Mouse (Mus musculus) CH12.LX (cell line): ENCODE measurements at regions not wholly inside any gene's neighbourhood (a gene's known extent, or its start where the extent isn't known, plus 50 kb on each side); places are given as distances from the start of the nearest gene placed in this dataset.

Experiments
- DNase-seq: peaks from one replicate; pipeline ENCODE4 v3.0.0-alpha.2; 2013; ENCODE audit errors: extremely low read depth
- H3K27ac ChIP-seq: 2 replicates; pipeline ENCODE4 v1.5.1; 2012; ENCODE audit warnings: low read depth, mild to moderate bottlenecking, control low read depth, moderate library complexity; ENCODE audit not compliant: insufficient read depth
- H3K27me3 ChIP-seq: replicated peaks from 2 replicates; pipeline ENCODE3; 2012; ENCODE audit warnings: inconsistent platforms
- H3K36me3 ChIP-seq, 2 experiments: replicated peaks in 1 of 2; 2 replicates each; pipeline versions ENCODE3 to v1.6.1; 2012; ENCODE audit warnings: inconsistent platforms in 1 of 2, low read length in 1 of 2, mild to moderate bottlenecking in 1 of 2, mixed read lengths in 1 of 2, moderate library complexity in 1 of 2; ENCODE audit not compliant: control insufficient read depth in 1 of 2, insufficient read depth in 1 of 2
- H3K4me1 ChIP-seq, 2 experiments: 2 replicates each; pipeline ENCODE4 v1.6.1; 2012; ENCODE audit warnings: inconsistent platforms in 1 of 2, moderate library complexity in 1 of 2; ENCODE audit not compliant: insufficient read depth in 2 of 2, control insufficient read depth in 1 of 2
- H3K4me2 ChIP-seq: 2 replicates; pipeline ENCODE4 v1.6.1; 2012; ENCODE audit warnings: low read depth, mild to moderate bottlenecking, control low read depth; ENCODE audit not compliant: poor library complexity, insufficient read depth, severe bottlenecking
- H3K4me3 ChIP-seq, 3 experiments: fragments of 150-350 bp in 1 of 3; sonication (generic) in 1 of 3; replicated peaks in 1 of 3; 2 replicates each; pipeline versions ENCODE3 to v1.5.1; 2011 to 2012; ENCODE audit warnings: low read depth in 2 of 3, low read length in 2 of 3, mild to moderate bottlenecking in 2 of 3, moderate library complexity in 2 of 3, control low read depth in 1 of 3, improper control_type of control experiment in 1 of 3, inconsistent platforms in 1 of 3, mixed read lengths in 1 of 3; ENCODE audit not compliant: poor library complexity in 1 of 3
- H3K79me2 ChIP-seq: replicated peaks from 2 replicates; pipeline ENCODE4 v1.6.1; 2012; ENCODE audit warnings: mild to moderate bottlenecking, moderate library complexity; ENCODE audit not compliant: control insufficient read depth, poor library complexity, insufficient read depth, severe bottlenecking; ENCODE audit errors: extremely low read depth
- H3K9ac ChIP-seq: 2 replicates; pipeline ENCODE4 v1.6.1; 2012; ENCODE audit warnings: low read depth, mild to moderate bottlenecking, control low read depth, moderate library complexity; ENCODE audit not compliant: insufficient read depth
- H3K9me3 ChIP-seq: replicated peaks from 2 replicates; pipeline ENCODE3; 2012; ENCODE audit warnings: low read length, inconsistent platforms, mixed read lengths
- BHLHE40 ChIP-seq: IDR thresholded peaks from 2 replicates; pipeline ENCODE4 v1.6.1; 2011; ENCODE audit warnings: mild to moderate bottlenecking, low read depth, low read length, improper control_type of control experiment
- CHD2 ChIP-seq: IDR thresholded peaks from 2 replicates; pipeline ENCODE4 v1.6.1; 2011; ENCODE audit warnings: low read length, improper control_type of control experiment
- CTCF ChIP-seq, 2 experiments: IDR thresholded peaks in 1 of 2; conservative IDR thresholded peaks in 1 of 2; 2 replicates each; pipeline ENCODE4 v1.5.1; 2011 to 2012; ENCODE audit warnings: low read depth in 2 of 2, low read length in 2 of 2, improper control_type of control experiment in 1 of 2, inconsistent platforms in 1 of 2, mild to moderate bottlenecking in 1 of 2, moderate library complexity in 1 of 2
- EP300 ChIP-seq: IDR thresholded peaks from 2 replicates; pipeline ENCODE4 v1.6.1; 2011; ENCODE audit warnings: low read length, improper control_type of control experiment
- ETS1 ChIP-seq: conservative IDR thresholded peaks from 2 replicates; pipeline ENCODE4 v1.6.1; 2012; ENCODE audit warnings: low read depth, mild to moderate bottlenecking, inconsistent platforms, low read length, improper control_type of control experiment, moderate library complexity
- IRF4 ChIP-seq: IDR thresholded peaks from 2 replicates; pipeline ENCODE4 v1.6.1; 2014; ENCODE audit warnings: low read depth, mild to moderate bottlenecking, inconsistent platforms, low read length, improper control_type of control experiment
- JUND ChIP-seq: conservative IDR thresholded peaks from 2 replicates; pipeline ENCODE4 v1.6.1; 2011; ENCODE audit warnings: low read depth, low read length, improper control_type of control experiment
- MAFK ChIP-seq: IDR thresholded peaks from 2 replicates; pipeline ENCODE4 v1.6.1; 2011; ENCODE audit warnings: low read length, improper control_type of control experiment; ENCODE audit not compliant: insufficient replicate concordance
- MAX ChIP-seq: IDR thresholded peaks from 2 replicates; pipeline ENCODE4 v1.6.1; 2011; ENCODE audit warnings: low read length, improper control_type of control experiment
- MXI1 ChIP-seq: IDR thresholded peaks from 2 replicates; pipeline ENCODE4 v1.6.1; 2011; ENCODE audit warnings: mild to moderate bottlenecking, low read depth, low read length, improper control_type of control experiment
- MYC ChIP-seq: IDR thresholded peaks from 2 replicates; pipeline ENCODE4 v1.6.1; 2011; ENCODE audit warnings: low read depth, mild to moderate bottlenecking, improper control_type of control experiment, low read length
- NRF1 ChIP-seq: IDR thresholded peaks from 2 replicates; pipeline ENCODE4 v1.6.1; 2014; ENCODE audit warnings: low read depth, mild to moderate bottlenecking, inconsistent platforms, low read length, improper control_type of control experiment, moderate library complexity
- PAX5 ChIP-seq: IDR thresholded peaks from 2 replicates; pipeline ENCODE4 v1.6.1; 2012; ENCODE audit warnings: low read length, inconsistent platforms, mixed read lengths
- POLR2A ChIP-seq: IDR thresholded peaks from 2 replicates; pipeline ENCODE4 v1.6.1; 2011; ENCODE audit warnings: low read depth, mild to moderate bottlenecking, improper control_type of control experiment, low read length
- RAD21 ChIP-seq: IDR thresholded peaks from 2 replicates; pipeline ENCODE4 v1.6.1; 2011; ENCODE audit warnings: low read depth, mild to moderate bottlenecking, low read length, improper control_type of control experiment, moderate library complexity
- RCOR1 ChIP-seq: conservative IDR thresholded peaks from 2 replicates; pipeline ENCODE4 v1.6.1; 2012; ENCODE audit warnings: low read depth, mild to moderate bottlenecking, inconsistent platforms, low read length, improper control_type of control experiment
- SIN3A ChIP-seq: IDR thresholded peaks from 2 replicates; pipeline ENCODE4 v1.6.1; 2012; ENCODE audit warnings: low read length, improper control_type of control experiment, inconsistent platforms
- SMC3 ChIP-seq: IDR thresholded peaks from 2 replicates; pipeline ENCODE4 v1.6.1; 2011; ENCODE audit warnings: low read depth, low read length, improper control_type of control experiment
- TCF12 ChIP-seq: IDR thresholded peaks from 2 replicates; pipeline ENCODE4 v1.6.1; 2014; ENCODE audit warnings: low read depth, mild to moderate bottlenecking, inconsistent platforms, low read length, improper control_type of control experiment
- UBTF ChIP-seq: IDR thresholded peaks from 2 replicates; pipeline ENCODE4 v1.6.1; 2012; ENCODE audit warnings: low read depth, mild to moderate bottlenecking, inconsistent platforms, low read length, improper control_type of control experiment, moderate library complexity
- USF2 ChIP-seq: conservative IDR thresholded peaks from 2 replicates; pipeline ENCODE4 v1.6.1; 2011; ENCODE audit warnings: low read depth, low read length, improper control_type of control experiment
- ZC3H11A ChIP-seq: IDR thresholded peaks from 2 replicates; pipeline ENCODE4 v1.6.1; 2012; ENCODE audit warnings: low read depth, mild to moderate bottlenecking, inconsistent platforms, low read length, improper control_type of control experiment
- ZKSCAN1 ChIP-seq: IDR thresholded peaks from 2 replicates; pipeline ENCODE4 v1.6.1; 2012; ENCODE audit warnings: low read depth, inconsistent platforms, low read length, improper control_type of control experiment, borderline replicate concordance
- ZNF384 ChIP-seq: IDR thresholded peaks from 2 replicates; pipeline ENCODE4 v1.6.1; 2012; ENCODE audit warnings: low read depth, low read length, improper control_type of control experiment, inconsistent platforms
- dilution Hi-C: fragments of 300-500 bp; cut with MboI; formaldehyde crosslinking; loops from 2 replicates; pipeline ENCODE4 v1.14.3; 2020; ENCODE audit warnings: low sequenced_read_pairs; ENCODE audit not compliant: extremely low pct_unique_long_range_greater_than_20kb, extremely low pct_ligation_motif_present
- in situ Hi-C: fragments of 300-500 bp; cut with MboI; formaldehyde crosslinking; loops from 3 replicates; pipeline ENCODE4 v1.14.3; 2019; ENCODE audit warnings: low sequenced_read_pairs, low pct_ligation_motif_present, low pct_unique_long_range_greater_than_20kb, mixed read lengths

GRCm38 (mm10) chr4:8998606-8999005 is 759.8 kb upstream of the Car8 start:
- no peaks in the 10 kb centered on the region for H3K9me3 ChIP-seq
- no peak for TF ChIP-seq MAFK
- TF ChIP-seq MXI1 = no peak
- no peak for TF ChIP-seq RCOR1
- no peak for TF ChIP-seq ZC3H11A
- no peak for TF ChIP-seq USF2
- no peak for TF ChIP-seq PAX5
- TF ChIP-seq POLR2A = no peak
- no peak for TF ChIP-seq JUND
- TF ChIP-seq BHLHE40 = no peak
- TF ChIP-seq UBTF = no peak
- no peak for TF ChIP-seq SMC3
- TF ChIP-seq ETS1 = no peak
- no peak for TF ChIP-seq ZNF384
- TF ChIP-seq EP300 = no peak
- TF ChIP-seq, all 38 proteins: peak for 0
- dilution Hi-C loops = no loop called here
- Histone ChIP-seq H3K36me3 (no peaks in the 10 kb centered on the region), H3K4me1 (peaks cover 2 to 8% of the 10 kb centered on the region in 2 experiments; a peak in 2 of 4 replicates), H3K9ac (no peak overlapping the region), H3K27me3 (no peaks in the 10 kb centered on the region), H3K4me3 (no peak overlapping the region), H3K4me2 (no peak overlapping the region), H3K27ac (no peak overlapping the region), H3K79me2 (no peaks in the 10 kb centered on the region)
- in situ Hi-C loops = no loop called here
- DNase-seq = no peak

- H3K4me3 ChIP-seq = no peak overlapping the region
- no peak overlapping the region for H3K9ac ChIP-seq
- H3K36me3 ChIP-seq = no peaks in the 10 kb centered on the region
- in situ Hi-C loops = no loop called here
- H3K4me1 ChIP-seq = peaks cover 0 to 6% of the 10 kb centered on the region in 2 experiments; a peak in 2 of 4 replicates
- no peaks in the 10 kb centered on the region for H3K9me3 ChIP-seq
- TF ChIP-seq MYC = no peak
- TF ChIP-seq BHLHE40 = no peak
- TF ChIP-seq SIN3A = no peak
- TF ChIP-seq MXI1 = no peak
- no peak for TF ChIP-seq SMC3
- TF ChIP-seq IRF4 = no peak
- no peak for TF ChIP-seq NRF1
- TF ChIP-seq CHD2 = no peak
- TF ChIP-seq ZC3H11A = no peak
- TF ChIP-seq TCF12 = no peak
- TF ChIP-seq MAX = no peak
- TF ChIP-seq ZKSCAN1 = no peak
- TF ChIP-seq MAFK = no peak
- TF ChIP-seq RCOR1 = no peak
- TF ChIP-seq CTCF (conservative IDR thresholded peaks at IDR 0.05 in 1 of 2, IDR thresholded peaks at IDR 0.05 in 1 of 2; ENCODE audit: low read depth in 2 of 2, low read length in 2 of 2) = no peak
- no peak for TF ChIP-seq ETS1
- no peak for TF ChIP-seq RAD21
- TF ChIP-seq JUND = no peak
- no peak for TF ChIP-seq EP300
- TF ChIP-seq, all 38 proteins: peak for 0
- DNase-seq = no peak
- Histone ChIP-seq H3K27ac (no peak overlapping the region), H3K4me2 (no peak overlapping the region), H3K79me2 (no peaks in the 10 kb centered on the region), H3K27me3 (no peaks in the 10 kb centered on the region)
- dilution Hi-C loops = no loop called here
These were observed 753.3 kb upstream of the Car8 start for GRCm38 (mm10) chr4:8992171-8992570.
